ENCODE assay signal across 8 mouse cellular contexts in genomic region chr11:84729189-84729588, GRCm38 (mm10).
DNase-seq lines count a peak whose midpoint lies in the region; ATAC-seq lines count a peak whose summit lies in the region.

No protein-coding gene starts in this region.

- H3K9ac ChIP-seq in kidney, embryonic 14.5 days (ENCODE audit: low read depth, low read length): no peak overlapping the region

- no peak overlapping the region for H3K27ac ChIP-seq in kidney, embryonic 14.5 days (ENCODE audit: low read depth, low read length)

- no peaks in the 10 kb centered on the region for H3K36me3 ChIP-seq in kidney, embryonic 14.5 days (ENCODE audit: control insufficient read depth, insufficient read depth, low read length)

- H3K4me2 ChIP-seq in kidney, embryonic 14.5 days (replicated peaks; ENCODE audit: low read depth, low read length): no peak overlapping the region

- H3K4me1 ChIP-seq in kidney, embryonic 14.5 days (ENCODE audit: control insufficient read depth, insufficient read depth, low read length): no peaks in the 10 kb centered on the region

- peak; percentile 43 for DNase-seq in kidney, adult 18-20 months
- peak; percentile 16 for DNase-seq in Muller cell, postnatal 12 days (ENCODE audit: inconsistent ontology term)
- DNase-seq in forelimb bud, embryonic 11.5 days (ENCODE audit: low read depth, low spot score): peak; percentile 88
- DNase-seq in lung, postnatal 4 days: peak; percentile 34 to 50
- no peak for DNase-seq in right cerebral cortex, postnatal 10 days (ENCODE audit: low spot score in 2 of 2)
- DNase-seq in left cerebral cortex, adult 8-10 months (ENCODE audit: low spot score in 2 of 2): no peak
- no peak for DNase-seq in layer of hippocampus, postnatal 10 days (ENCODE audit: low spot score in 2 of 2)

- no peaks in the 10 kb centered on the region for H3K9me3 ChIP-seq in kidney, embryonic 14.5 days (ENCODE audit: control insufficient read depth, low read length)

- 11% methylated on average over 2 of the region's 2 CpGs for WGBS in kidney, embryonic 14.5 days

- ATAC-seq in kidney, embryonic 14.5 days (ENCODE audit: low FRiP score, low TSS enrichment): no peak

- no peak overlapping the region for H3K4me3 ChIP-seq in kidney, embryonic 14.5 days (ENCODE audit: low read length)

- peaks cover 10% of the 10 kb centered on the region for H3K27me3 ChIP-seq in kidney, embryonic 14.5 days (ENCODE audit: control insufficient read depth, insufficient read depth, low read length)

Comparison
In these comparisons a context has a peak if more than half of its experiments do, and no peak if none do; other contexts are left out.
1. DNase-seq: peak in kidney, adult 18-20 months (single experiment), Muller cell, postnatal 12 days (single experiment), forelimb bud, embryonic 11.5 days (single experiment) and lung, postnatal 4 days (2 of 2); none in right cerebral cortex, postnatal 10 days (0 of 2), left cerebral cortex, adult 8-10 months (0 of 2) and layer of hippocampus, postnatal 10 days (0 of 2).